Mouse (Mus musculus): ENCODE measurements at regions not wholly inside any gene's neighbourhood (a gene's known extent, or its start where the extent isn't known, plus 50 kb on each side); places are given as distances from the start of the nearest gene placed in this dataset.

- no peaks in the 10 kb centered on the region for H3K4me1 ChIP-seq
- H3K4me2 ChIP-seq = no peak overlapping the region
- no peak overlapping the region for H3K9ac ChIP-seq
- no peak for ATAC-seq
- H3K4me3 ChIP-seq = no peak overlapping the region
- H3K9me3 ChIP-seq (replicated peaks) = no peaks in the 10 kb centered on the region
- no peak overlapping the region for H3K27ac ChIP-seq
- no peaks in the 10 kb centered on the region for H3K36me3 ChIP-seq
- 72% methylated on average over 7 of the region's 7 CpGs for WGBS (ENCODE audit: insufficient replicate concordance)
- H3K27me3 ChIP-seq (replicated peaks) = no peaks in the 10 kb centered on the region
Observed at GRCm38 (mm10) chr5:101090415-101091026, 245.0 kb downstream of the Gpat3 start.

GRCm38 (mm10) chr5:101085199-101085598 is 239.7 kb downstream of the Gpat3 start:
- H3K9me3 ChIP-seq (replicated peaks) = no peaks in the 10 kb centered on the region
- no peak for ATAC-seq
- H3K9ac ChIP-seq = no peak overlapping the region
- H3K27me3 ChIP-seq (replicated peaks) = no peaks in the 10 kb centered on the region
- no peak overlapping the region for H3K27ac ChIP-seq
- no peak overlapping the region for H3K4me3 ChIP-seq
- H3K4me1 ChIP-seq = no peaks in the 10 kb centered on the region
- WGBS (ENCODE audit: insufficient replicate concordance) = 66% methylated on average over 3 of the region's 3 CpGs
- no peak overlapping the region for H3K4me2 ChIP-seq
- H3K36me3 ChIP-seq = no peaks in the 10 kb centered on the region

- H3K4me3 ChIP-seq = no peak overlapping the region
- WGBS (ENCODE audit: insufficient replicate concordance) = 74% methylated on average over 20 of the region's 20 CpGs
- no peak for ATAC-seq
- no peaks in the 10 kb centered on the region for H3K36me3 ChIP-seq
- no peak overlapping the region for H3K27ac ChIP-seq
- no peaks in the 10 kb centered on the region for H3K4me1 ChIP-seq
- no peaks in the 10 kb centered on the region for H3K9me3 ChIP-seq (replicated peaks)
- H3K4me2 ChIP-seq = no peak overlapping the region
- no peaks in the 10 kb centered on the region for H3K27me3 ChIP-seq (replicated peaks)
- H3K9ac ChIP-seq = no peak overlapping the region
Observed at GRCm38 (mm10) chr5:101082611-101083010, 237.1 kb downstream of the Gpat3 start.

- Histone ChIP-seq H3K27me3 (replicated peaks) (no peaks in the 10 kb centered on the region), H3K36me3 (no peaks in the 10 kb centered on the region), H3K9me3 (replicated peaks) (0 out of 2 replicates have a peak, but pooled peaks cover 3% of the 10 kb centered on the region), H3K4me2 (no peak overlapping the region), H3K27ac (no peak overlapping the region), H3K4me3 (no peak overlapping the region), H3K4me1 (no peaks in the 10 kb centered on the region), H3K9ac (no peak overlapping the region)
- WGBS (ENCODE audit: insufficient replicate concordance) = 63% methylated on average over 3 of the region's 3 CpGs
- ATAC-seq = no peak
Observed at GRCm38 (mm10) chr5:101064308-101064707, 218.8 kb downstream of the Gpat3 start.

GRCm38 (mm10) chr5:101063254-101063653 is 217.7 kb downstream of the Gpat3 start:
- Histone ChIP-seq H3K9ac (no peak overlapping the region), H3K9me3 (replicated peaks) (0 out of 2 replicates have a peak, but pooled peaks cover 3% of the 10 kb centered on the region), H3K27me3 (replicated peaks) (no peaks in the 10 kb centered on the region), H3K4me2 (no peak overlapping the region), H3K27ac (no peak overlapping the region), H3K4me3 (no peak overlapping the region), H3K4me1 (no peaks in the 10 kb centered on the region), H3K36me3 (no peaks in the 10 kb centered on the region)
- WGBS (ENCODE audit: insufficient replicate concordance) = 63% methylated on average over 4 of the region's 4 CpGs
- ATAC-seq = no peak

- no peak overlapping the region for H3K9ac ChIP-seq
- no peaks in the 10 kb centered on the region for H3K27me3 ChIP-seq (replicated peaks)
- no peak for ATAC-seq
- no peaks in the 10 kb centered on the region for H3K4me1 ChIP-seq
- peaks cover 10% of the 10 kb centered on the region; the same call in 1 of the 2 replicates for H3K9me3 ChIP-seq (replicated peaks)
- H3K4me3 ChIP-seq = no peak overlapping the region
- H3K4me2 ChIP-seq = no peak overlapping the region
- 74% methylated on average over 7 of the region's 7 CpGs for WGBS (ENCODE audit: insufficient replicate concordance)
- H3K36me3 ChIP-seq = no peaks in the 10 kb centered on the region
- H3K27ac ChIP-seq = no peak overlapping the region
Observed at GRCm38 (mm10) chr5:101051591-101051990, 206.1 kb downstream of the Gpat3 start.

- no peaks in the 10 kb centered on the region for H3K4me1 ChIP-seq
- 69% methylated on average over 9 of the region's 9 CpGs for WGBS (ENCODE audit: insufficient replicate concordance)
- no peak overlapping the region for H3K27ac ChIP-seq
- no peaks in the 10 kb centered on the region for H3K9me3 ChIP-seq (replicated peaks)
- no peak for ATAC-seq
- H3K9ac ChIP-seq = no peak overlapping the region
- H3K4me3 ChIP-seq = no peak overlapping the region
- no peaks in the 10 kb centered on the region for H3K36me3 ChIP-seq
- H3K27me3 ChIP-seq (replicated peaks) = no peaks in the 10 kb centered on the region
- H3K4me2 ChIP-seq = no peak overlapping the region
Observed at GRCm38 (mm10) chr5:101040488-101040887, 195.0 kb downstream of the Gpat3 start.

- WGBS (ENCODE audit: insufficient replicate concordance) = 68% methylated on average over 16 of the region's 16 CpGs
- Histone ChIP-seq H3K4me1 (no peaks in the 10 kb centered on the region), H3K27ac (no peak overlapping the region), H3K9ac (no peak overlapping the region), H3K27me3 (replicated peaks) (no peaks in the 10 kb centered on the region), H3K4me2 (no peak overlapping the region), H3K9me3 (replicated peaks) (no peaks in the 10 kb centered on the region), H3K36me3 (no peaks in the 10 kb centered on the region), H3K4me3 (no peak overlapping the region)
- ATAC-seq = no peak
Observed at GRCm38 (mm10) chr5:101032968-101033367, 187.5 kb downstream of the Gpat3 start.

GRCm38 (mm10) chr5:101032147-101032900 is 186.8 kb downstream of the Gpat3 start:
- H3K36me3 ChIP-seq = no peaks in the 10 kb centered on the region
- no peak for ATAC-seq
- H3K9me3 ChIP-seq (replicated peaks) = no peaks in the 10 kb centered on the region
- H3K9ac ChIP-seq = no peak overlapping the region
- H3K27me3 ChIP-seq (replicated peaks) = no peaks in the 10 kb centered on the region
- H3K4me3 ChIP-seq = no peak overlapping the region
- no peaks in the 10 kb centered on the region for H3K4me1 ChIP-seq
- H3K4me2 ChIP-seq = no peak overlapping the region
- H3K27ac ChIP-seq = no peak overlapping the region
- 73% methylated on average over 12 of the region's 12 CpGs for WGBS (ENCODE audit: insufficient replicate concordance)

- H3K27me3 ChIP-seq (replicated peaks) = no peaks in the 10 kb centered on the region
- H3K27ac ChIP-seq = no peak overlapping the region
- 57% methylated on average over 5 of the region's 5 CpGs for WGBS (ENCODE audit: insufficient replicate concordance)
- no peak overlapping the region for H3K9ac ChIP-seq
- no peaks in the 10 kb centered on the region for H3K9me3 ChIP-seq (replicated peaks)
- no peak for ATAC-seq
- H3K4me1 ChIP-seq = no peaks in the 10 kb centered on the region
- H3K4me3 ChIP-seq = no peak overlapping the region
- H3K4me2 ChIP-seq = no peak overlapping the region
- H3K36me3 ChIP-seq = no peaks in the 10 kb centered on the region
Observed at GRCm38 (mm10) chr5:101024796-101025195, 179.3 kb downstream of the Gpat3 start.

GRCm38 (mm10) chr5:101023784-101024183 is 178.3 kb downstream of the Gpat3 start:
- no peak overlapping the region for H3K4me3 ChIP-seq
- no peak overlapping the region for H3K27ac ChIP-seq
- H3K9ac ChIP-seq = no peak overlapping the region
- no peaks in the 10 kb centered on the region for H3K36me3 ChIP-seq
- H3K9me3 ChIP-seq (replicated peaks) = no peaks in the 10 kb centered on the region
- H3K4me2 ChIP-seq = no peak overlapping the region
- 72% methylated on average over 8 of the region's 8 CpGs for WGBS (ENCODE audit: insufficient replicate concordance)
- H3K4me1 ChIP-seq = no peaks in the 10 kb centered on the region
- H3K27me3 ChIP-seq (replicated peaks) = no peaks in the 10 kb centered on the region
- ATAC-seq = no peak

GRCm38 (mm10) chr5:101020784-101021183 is 175.3 kb downstream of the Gpat3 start:
- H3K27ac ChIP-seq = no peak overlapping the region
- ATAC-seq = no peak

More at GRCm38 (mm10) chr5:101020784-101021183, 175.3 kb downstream of the Gpat3 start:
- Histone ChIP-seq H3K27me3 (replicated peaks) (no peaks in the 10 kb centered on the region), H3K4me3 (no peak overlapping the region), H3K9me3 (replicated peaks) (no peaks in the 10 kb centered on the region), H3K9ac (no peak overlapping the region), H3K4me1 (no peaks in the 10 kb centered on the region), H3K36me3 (no peaks in the 10 kb centered on the region), H3K4me2 (no peak overlapping the region)
- WGBS (ENCODE audit: insufficient replicate concordance) = 17% methylated on average over 11 of the region's 11 CpGs
